Mouse (Mus musculus): ENCODE measurements at regions not wholly inside any gene's neighbourhood (a gene's known extent, or its start where the extent isn't known, plus 50 kb on each side); places are given as distances from the start of the nearest gene placed in this dataset.

DNA sequence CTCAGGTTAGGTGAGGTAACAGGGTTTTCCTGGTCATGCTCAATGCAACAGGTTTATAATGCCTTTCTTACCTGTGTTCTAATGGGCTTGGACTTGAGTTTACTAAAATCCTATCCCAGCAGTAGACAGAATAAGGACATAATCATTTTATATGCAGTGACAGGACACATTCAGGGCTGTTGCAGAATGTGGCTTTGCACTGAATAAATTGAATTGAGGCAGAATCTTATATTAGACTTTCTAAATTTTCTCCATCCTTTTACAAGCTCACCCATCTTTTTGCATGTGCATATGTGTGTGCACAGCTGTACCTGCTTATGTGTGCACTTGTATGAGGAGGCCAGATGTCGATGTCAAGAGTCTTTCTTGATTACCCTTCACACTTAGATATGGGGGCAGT lies 723.1 kb downstream of the Tmem132b start:
- no peak for DNase-seq
- intact Hi-C loops (cut with DNase I): no loop called here
- TF ChIP-seq POLR2A (IDR thresholded peaks at IDR 0.05; ENCODE audit: insufficient read depth, low read depth, low read length): no peak
- no peak for TF ChIP-seq CTCF (IDR thresholded peaks at IDR 0.05)
- TF ChIP-seq EP300 (IDR thresholded peaks at IDR 0.05; ENCODE audit: insufficient read depth, low read depth, low read length): no peak
- no peaks in the 10 kb centered on the region for H3K36me3 ChIP-seq (ENCODE audit: control insufficient read depth, insufficient read depth, low read length)
- no peaks in the 10 kb centered on the region for H3K27me3 ChIP-seq (ENCODE audit: control insufficient read depth, insufficient read depth, low read length)
- WGBS: 51% methylated on average over 1 of the region's 1 CpGs
- no peak overlapping the region for H3K4me3 ChIP-seq
- no peak overlapping the region for H3K27ac ChIP-seq
- no peaks in the 10 kb centered on the region for H3K4me1 ChIP-seq (ENCODE audit: control insufficient read depth, insufficient read depth, low read length)
- no peak overlapping the region for H3K9ac ChIP-seq (ENCODE audit: low read depth, low read length)
- no peaks in the 10 kb centered on the region for H3K79me2 ChIP-seq (replicated peaks; ENCODE audit: control insufficient read depth, insufficient read depth, low read length)

DNA sequence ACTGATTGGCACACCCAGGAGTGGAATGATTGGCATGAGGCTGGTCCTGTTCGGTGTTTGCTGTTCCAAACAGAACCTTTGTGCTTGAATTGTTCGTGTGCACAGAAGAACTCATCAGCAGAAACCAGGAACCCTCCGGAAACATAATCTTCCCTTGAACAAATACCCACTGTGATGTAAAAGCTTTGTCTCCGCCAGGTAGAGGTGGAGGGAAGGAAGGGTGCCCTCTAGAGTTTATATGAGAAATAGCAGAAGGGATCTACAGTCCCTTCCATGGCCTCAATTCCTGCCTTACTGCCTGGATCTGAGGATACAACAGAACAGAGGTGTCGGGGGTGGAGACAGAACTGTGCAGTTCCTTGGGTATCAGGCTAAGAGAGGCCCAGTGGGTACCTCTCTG lies 726.3 kb downstream of the Tmem132b start:
- Histone ChIP-seq H3K27me3 (ENCODE audit: control insufficient read depth, insufficient read depth, low read length) (no peaks in the 10 kb centered on the region), H3K9ac (ENCODE audit: low read depth, low read length) (no peak overlapping the region), H3K27ac (no peak overlapping the region), H3K4me3 (no peak overlapping the region), H3K4me1 (ENCODE audit: control insufficient read depth, insufficient read depth, low read length) (no peaks in the 10 kb centered on the region), H3K79me2 (replicated peaks; ENCODE audit: control insufficient read depth, insufficient read depth, low read length) (no peaks in the 10 kb centered on the region), H3K36me3 (ENCODE audit: control insufficient read depth, insufficient read depth, low read length) (no peaks in the 10 kb centered on the region)
- TF ChIP-seq EP300 (IDR thresholded peaks at IDR 0.05; ENCODE audit: insufficient read depth, low read depth, low read length) (no peak), POLR2A (IDR thresholded peaks at IDR 0.05; ENCODE audit: insufficient read depth, low read depth, low read length) (no peak), CTCF (IDR thresholded peaks at IDR 0.05) (no peak)
- intact Hi-C loops (cut with DNase I): no loop called here
- DNase-seq: no peak
- 68% methylated on average over 5 of the region's 5 CpGs for WGBS

GRCm38 (mm10) chr5:126266471-126266870 lies 734.9 kb downstream of the Tmem132b start:
- TF ChIP-seq EP300 (IDR thresholded peaks at IDR 0.05; ENCODE audit: insufficient read depth, low read depth, low read length) (no peak), POLR2A (IDR thresholded peaks at IDR 0.05; ENCODE audit: insufficient read depth, low read depth, low read length) (no peak), CTCF (IDR thresholded peaks at IDR 0.05) (no peak)
- Histone ChIP-seq H3K79me2 (replicated peaks; ENCODE audit: control insufficient read depth, insufficient read depth, low read length) (no peaks in the 10 kb centered on the region), H3K4me3 (no peak overlapping the region), H3K27ac (no peak overlapping the region), H3K9ac (ENCODE audit: low read depth, low read length) (no peak overlapping the region), H3K36me3 (ENCODE audit: control insufficient read depth, insufficient read depth, low read length) (no peaks in the 10 kb centered on the region), H3K27me3 (ENCODE audit: control insufficient read depth, insufficient read depth, low read length) (no peaks in the 10 kb centered on the region), H3K4me1 (ENCODE audit: control insufficient read depth, insufficient read depth, low read length) (no peaks in the 10 kb centered on the region)
- intact Hi-C loops (cut with DNase I): no loop called here
- DNase-seq: no peak
- 79% methylated on average over 2 of the region's 2 CpGs for WGBS

GRCm38 (mm10) chr5:126266929-126267609 lies 735.5 kb downstream of the Tmem132b start:
- Histone ChIP-seq H3K4me3 (no peak overlapping the region), H3K79me2 (replicated peaks; ENCODE audit: control insufficient read depth, insufficient read depth, low read length) (no peaks in the 10 kb centered on the region), H3K9ac (ENCODE audit: low read depth, low read length) (no peak overlapping the region), H3K27me3 (ENCODE audit: control insufficient read depth, insufficient read depth, low read length) (no peaks in the 10 kb centered on the region), H3K27ac (no peak overlapping the region), H3K4me1 (ENCODE audit: control insufficient read depth, insufficient read depth, low read length) (no peaks in the 10 kb centered on the region), H3K36me3 (ENCODE audit: control insufficient read depth, insufficient read depth, low read length) (no peaks in the 10 kb centered on the region)
- no peak for DNase-seq
- TF ChIP-seq EP300 (IDR thresholded peaks at IDR 0.05; ENCODE audit: insufficient read depth, low read depth, low read length) (no peak), CTCF (IDR thresholded peaks at IDR 0.05) (no peak), POLR2A (IDR thresholded peaks at IDR 0.05; ENCODE audit: insufficient read depth, low read depth, low read length) (no peak)
- intact Hi-C loops (cut with DNase I): no loop called here
- WGBS: 69% methylated on average over 2 of the region's 2 CpGs

DNA sequence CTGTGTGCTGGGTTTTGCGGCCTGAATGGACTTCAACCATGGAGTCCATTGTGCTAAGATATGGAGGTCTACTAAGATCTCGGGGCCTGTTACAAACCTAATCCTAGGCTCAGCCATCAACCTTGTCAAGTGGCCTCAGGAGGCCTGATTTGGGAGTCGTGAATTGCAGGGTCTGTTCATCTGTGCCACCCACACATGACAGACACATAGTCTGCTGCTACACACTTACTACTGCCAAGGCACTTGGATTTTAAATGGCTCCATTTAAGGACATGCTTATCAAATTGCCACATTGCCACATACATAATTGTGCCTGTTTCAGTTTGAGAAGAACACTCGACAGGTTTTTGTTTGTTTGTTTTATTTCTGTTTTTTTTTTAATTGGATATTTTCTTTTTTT lies 737.0 kb downstream of the Tmem132b start:
- Histone ChIP-seq H3K4me1 (ENCODE audit: control insufficient read depth, insufficient read depth, low read length) (no peaks in the 10 kb centered on the region), H3K27me3 (ENCODE audit: control insufficient read depth, insufficient read depth, low read length) (no peaks in the 10 kb centered on the region), H3K36me3 (ENCODE audit: control insufficient read depth, insufficient read depth, low read length) (no peaks in the 10 kb centered on the region), H3K27ac (no peak overlapping the region), H3K79me2 (replicated peaks; ENCODE audit: control insufficient read depth, insufficient read depth, low read length) (no peaks in the 10 kb centered on the region), H3K9ac (ENCODE audit: low read depth, low read length) (no peak overlapping the region), H3K4me3 (no peak overlapping the region)
- 72% methylated on average over 4 of the region's 4 CpGs for WGBS
- DNase-seq: no peak
- TF ChIP-seq POLR2A (IDR thresholded peaks at IDR 0.05; ENCODE audit: insufficient read depth, low read depth, low read length) (no peak), CTCF (IDR thresholded peaks at IDR 0.05) (no peak)
- intact Hi-C loops (cut with DNase I): no loop called here

GRCm38 (mm10) chr5:126274316-126274715 lies 742.7 kb downstream of the Tmem132b start:
- Histone ChIP-seq H3K9ac (ENCODE audit: low read depth, low read length) (no peak overlapping the region), H3K36me3 (ENCODE audit: control insufficient read depth, insufficient read depth, low read length) (no peaks in the 10 kb centered on the region), H3K4me3 (no peak overlapping the region), H3K4me1 (ENCODE audit: control insufficient read depth, insufficient read depth, low read length) (no peaks in the 10 kb centered on the region), H3K79me2 (replicated peaks; ENCODE audit: control insufficient read depth, insufficient read depth, low read length) (no peaks in the 10 kb centered on the region), H3K27ac (no peak overlapping the region), H3K27me3 (ENCODE audit: control insufficient read depth, insufficient read depth, low read length) (no peaks in the 10 kb centered on the region)
- intact Hi-C loops (cut with DNase I): no loop called here
- DNase-seq: no peak
- 88% methylated on average over 8 of the region's 8 CpGs for WGBS
- TF ChIP-seq EP300 (IDR thresholded peaks at IDR 0.05; ENCODE audit: insufficient read depth, low read depth, low read length) (no peak), CTCF (IDR thresholded peaks at IDR 0.05) (no peak), POLR2A (IDR thresholded peaks at IDR 0.05; ENCODE audit: insufficient read depth, low read depth, low read length) (no peak)

All from heart, adult 2 months (tissue).